Mouse (Mus musculus) frontal cortex, postnatal 25 days (tissue): Measurements from ENCODE around the gene 2310039H08Rik.
"Not testable (repeated sequence)": the region's sequence is repeated elsewhere in the genome, so short reads cannot be mapped to it uniquely, and the experiment has no call there.

Experiments used
- DNase-seq, 2 experiments: peaks; one replicate each; pipeline ENCODE4 v3.0.0; 2022; ENCODE audit warnings: low spot score in 2 of 2

The 2310039H08Rik gene

DNA sequence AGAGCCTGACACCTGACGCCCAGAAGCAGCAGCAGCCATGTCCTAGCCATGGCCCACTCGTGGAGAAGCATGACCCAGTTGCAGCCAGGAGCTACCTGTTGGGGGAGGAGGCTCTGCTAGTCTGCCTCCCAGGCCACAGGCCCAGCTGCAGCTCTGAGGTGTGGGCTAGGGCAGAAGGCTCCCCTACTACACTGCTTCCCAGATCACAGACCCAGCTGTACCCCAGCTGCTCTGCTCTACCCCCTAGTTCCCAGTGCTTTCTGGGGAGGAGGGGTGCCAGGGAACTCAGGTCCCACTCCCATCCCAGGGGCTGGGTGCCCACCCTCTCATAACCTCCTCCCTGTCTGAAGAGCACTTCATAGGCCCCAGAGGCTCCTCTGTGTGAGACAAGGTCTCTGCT is 8.9 kb upstream of the 2310039H08Rik start, which contains the start of gene Ptcra:
Gene Ptcra, minus strand, starts transcription at position 169 of the 400 bp plus-strand sequence.
- DNase-seq: no peak

DNA sequence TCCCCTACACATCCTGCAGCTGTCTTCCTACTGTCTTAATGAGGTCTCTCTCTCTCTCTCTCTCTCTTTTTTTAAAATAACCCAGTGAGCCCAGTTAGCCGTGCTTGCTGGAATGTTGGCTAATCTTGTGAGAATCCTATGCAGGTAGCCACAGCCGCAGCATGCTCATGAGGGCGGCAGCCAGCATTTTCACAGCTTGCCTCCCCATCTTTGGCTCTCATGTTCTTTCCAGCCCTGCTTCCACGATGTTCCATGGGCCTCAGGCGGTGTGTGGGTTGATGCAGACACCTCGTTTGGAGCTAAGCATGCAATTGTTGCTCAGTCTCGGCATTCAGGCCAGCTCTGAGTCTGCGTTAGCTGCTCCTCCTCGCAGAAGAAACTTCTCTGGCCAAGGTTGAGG is 7.5 kb upstream of the 2310039H08Rik start:
- peak in 1 of 2 experiments; percentile 18 for DNase-seq

DNA sequence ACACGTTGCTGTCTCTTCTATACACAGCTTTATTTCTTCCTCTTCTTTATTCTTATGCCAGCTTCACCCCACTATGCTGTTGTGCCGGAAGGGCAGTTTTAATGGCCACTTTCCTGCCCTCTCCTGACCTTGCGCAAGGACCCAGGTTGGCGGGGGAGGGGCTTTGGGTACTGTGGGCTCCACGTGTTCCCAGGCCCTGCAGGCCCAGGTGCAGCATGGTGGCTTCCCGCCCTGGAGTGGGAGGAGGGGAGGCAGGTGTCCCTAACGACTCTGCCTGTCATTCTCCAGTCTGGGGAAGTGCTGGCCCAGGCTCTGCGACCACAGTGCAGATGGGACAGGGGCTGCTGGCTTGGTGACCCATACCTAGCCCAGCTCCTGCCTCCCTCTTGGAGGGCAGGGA is 4.6 kb upstream of the 2310039H08Rik start:
- no peak for DNase-seq

DNA sequence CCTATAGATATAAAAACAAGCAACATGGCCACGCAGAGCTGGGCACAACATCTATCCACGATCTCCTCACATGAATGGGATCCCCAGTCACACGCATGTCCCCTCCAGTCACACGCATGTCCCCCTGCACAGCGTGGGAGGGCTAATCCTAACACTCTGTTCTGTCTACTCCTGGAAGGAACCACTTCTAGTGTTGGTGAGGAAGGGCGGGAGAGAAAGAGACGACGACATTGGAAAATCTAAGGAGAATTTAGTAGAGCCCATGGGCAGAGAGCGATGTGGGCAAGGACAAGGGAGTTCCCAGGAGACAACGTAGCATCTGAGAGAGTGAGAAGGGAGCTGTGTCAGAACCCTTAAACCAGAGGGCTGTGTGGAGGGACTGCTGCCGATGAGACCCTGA is 1.9 kb upstream of the 2310039H08Rik start:
- DNase-seq: no peak

DNA sequence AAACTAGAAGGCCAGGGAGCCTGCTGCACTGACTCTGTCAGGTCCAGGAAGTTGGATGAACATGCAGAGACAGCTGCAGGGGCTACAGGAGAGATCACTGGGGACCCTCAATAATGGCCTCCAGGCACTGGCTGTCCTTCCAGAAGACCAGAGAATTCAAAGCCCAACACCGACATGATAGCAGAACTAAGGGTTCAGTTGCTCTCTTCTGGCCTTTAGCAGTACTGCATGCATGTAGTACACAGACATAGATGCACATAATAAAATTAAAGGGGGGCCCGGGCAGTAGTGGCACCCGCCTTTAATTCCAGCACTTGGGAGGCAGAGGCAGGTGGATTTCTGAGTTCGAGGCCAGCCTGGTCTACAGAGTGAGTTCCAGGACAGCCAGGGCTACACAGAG is 1.4 kb upstream of the 2310039H08Rik start:
- no peak for DNase-seq

DNA sequence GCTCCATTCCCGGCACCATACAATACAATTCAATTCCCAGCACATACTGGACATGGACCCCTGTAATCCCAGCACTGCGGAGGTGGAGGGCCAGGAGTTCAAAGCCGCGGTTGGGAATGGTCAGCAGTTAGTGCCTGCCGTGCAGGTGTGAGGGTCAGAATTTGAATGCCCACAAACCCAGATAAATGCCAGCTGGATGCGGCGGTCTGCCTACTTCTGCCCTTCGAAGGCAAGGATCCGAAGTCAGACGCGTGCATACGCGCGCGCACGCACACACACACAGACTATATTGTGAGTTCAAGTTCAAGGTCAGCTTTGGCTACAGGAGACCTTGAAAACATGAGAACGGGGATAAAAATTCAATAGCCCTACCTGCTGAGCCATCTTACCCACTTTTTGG is 819 bp upstream of the 2310039H08Rik start:
- DNase-seq: no peak

DNA sequence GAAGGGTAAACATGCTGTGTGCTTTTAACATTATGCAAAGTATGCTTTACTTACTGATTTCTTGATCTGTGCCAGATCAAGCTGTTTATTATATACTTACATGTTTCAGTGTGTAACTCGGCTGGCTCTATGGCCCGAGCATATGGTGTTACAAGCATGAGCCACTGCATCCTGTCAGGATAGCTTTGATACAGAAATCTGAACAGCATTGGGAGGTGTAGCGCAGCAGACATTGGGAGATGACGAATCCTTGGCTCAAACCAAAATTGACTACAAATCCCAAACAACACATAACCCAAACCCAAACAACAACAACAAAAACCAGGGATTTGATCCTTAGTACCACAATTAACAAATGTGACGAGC is 414 bp upstream of the 2310039H08Rik start:
- no peak for DNase-seq

DNA sequence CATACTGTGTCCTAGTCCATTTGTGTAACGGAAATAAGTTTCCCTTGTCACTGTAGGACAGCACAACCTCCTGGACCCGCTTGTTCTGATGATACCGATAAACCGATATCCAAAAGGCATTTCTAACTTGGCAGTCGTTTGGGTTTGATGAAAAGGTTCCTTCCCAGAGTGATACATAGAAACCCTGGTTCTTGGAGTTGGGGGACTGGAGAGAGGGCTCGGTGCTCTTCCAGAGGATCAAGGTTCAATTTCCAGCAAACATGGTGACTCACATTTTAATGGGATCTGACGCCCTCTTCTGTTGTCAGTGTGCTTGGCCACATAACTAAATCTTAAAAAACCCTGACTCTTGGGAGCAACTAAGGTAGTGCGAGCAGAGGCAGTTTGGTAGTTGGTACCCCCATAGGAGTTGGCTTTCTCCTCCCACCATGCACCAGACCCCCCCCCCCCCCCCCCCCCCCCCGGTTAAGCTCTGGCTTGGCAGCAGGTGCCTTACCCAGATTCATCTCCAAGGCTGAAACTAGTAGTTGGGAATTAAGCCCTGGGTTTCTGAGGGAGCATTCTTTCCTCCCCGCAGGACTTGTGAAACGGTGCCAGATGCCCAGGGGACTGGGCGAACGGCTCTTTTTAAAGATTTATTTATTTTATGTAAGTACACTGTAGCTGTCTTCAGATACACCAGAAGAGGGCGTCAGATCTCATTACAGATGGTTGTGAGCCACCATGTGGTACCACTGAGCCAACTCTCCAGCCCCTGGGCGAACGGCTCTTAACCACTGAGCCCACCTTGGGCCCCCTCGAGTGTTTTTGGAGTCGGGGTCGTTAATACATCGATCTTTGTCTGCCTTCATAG is 1.1 kb downstream of the 2310039H08Rik start:
- no peak for DNase-seq

DNA sequence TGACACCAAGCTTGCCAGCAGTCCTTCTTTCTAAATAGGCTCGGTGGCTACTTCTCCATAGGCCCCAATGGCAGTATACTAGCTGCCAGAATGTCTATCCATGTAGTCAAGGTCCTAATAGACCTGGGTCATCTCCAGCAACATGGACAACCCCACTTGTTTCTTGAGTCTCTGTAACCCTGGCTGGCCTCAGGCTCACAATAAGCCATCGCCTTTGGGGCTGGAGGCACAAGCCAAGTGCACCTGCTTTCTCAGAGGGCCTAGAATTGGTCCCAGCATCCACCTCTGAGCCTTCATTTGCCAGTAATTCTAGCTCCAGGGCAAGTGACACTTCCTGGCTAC is 1.7 kb downstream of the 2310039H08Rik start:
- DNase-seq: no peak

DNA sequence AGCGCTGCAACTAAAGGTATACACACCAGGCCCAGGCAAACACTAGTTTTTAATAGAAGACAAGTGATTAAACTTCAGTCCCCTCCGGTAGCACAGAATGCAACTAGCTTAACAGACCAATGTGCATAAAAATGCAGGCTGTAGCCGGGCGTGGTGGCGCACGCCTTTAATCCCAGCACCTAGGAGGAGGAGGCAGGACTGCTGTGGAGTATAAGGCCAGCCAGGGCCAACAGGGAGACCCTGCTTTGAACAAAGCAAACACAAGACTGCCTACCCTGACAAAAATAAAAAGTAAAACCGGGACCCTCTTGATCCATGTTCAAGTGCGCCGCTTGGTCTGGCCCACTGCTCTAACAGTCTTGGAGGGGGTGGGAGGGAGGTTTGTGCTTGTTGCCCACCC is 2.6 kb downstream of the 2310039H08Rik start:
- DNase-seq: no peak

DNA sequence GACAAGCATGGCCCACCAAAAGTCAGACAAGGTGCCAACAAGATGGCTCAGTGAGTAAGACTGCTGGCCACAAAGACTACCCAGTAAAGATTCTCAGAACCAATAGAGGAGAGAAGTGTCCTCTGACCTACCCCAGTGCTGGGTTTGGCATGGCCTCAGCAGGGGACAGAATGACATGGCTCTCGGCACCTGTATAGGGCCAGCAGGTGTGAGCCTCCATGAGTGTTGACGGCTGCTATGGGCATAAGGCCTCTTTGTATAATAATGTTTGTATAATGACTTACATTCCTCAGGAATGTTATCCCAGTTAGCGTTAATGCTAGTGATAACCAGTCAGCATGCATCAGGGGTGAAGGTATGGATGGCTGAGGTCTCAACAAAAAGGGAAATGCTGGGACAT is 3.7 kb downstream of the 2310039H08Rik start:
- no peak for DNase-seq

DNA sequence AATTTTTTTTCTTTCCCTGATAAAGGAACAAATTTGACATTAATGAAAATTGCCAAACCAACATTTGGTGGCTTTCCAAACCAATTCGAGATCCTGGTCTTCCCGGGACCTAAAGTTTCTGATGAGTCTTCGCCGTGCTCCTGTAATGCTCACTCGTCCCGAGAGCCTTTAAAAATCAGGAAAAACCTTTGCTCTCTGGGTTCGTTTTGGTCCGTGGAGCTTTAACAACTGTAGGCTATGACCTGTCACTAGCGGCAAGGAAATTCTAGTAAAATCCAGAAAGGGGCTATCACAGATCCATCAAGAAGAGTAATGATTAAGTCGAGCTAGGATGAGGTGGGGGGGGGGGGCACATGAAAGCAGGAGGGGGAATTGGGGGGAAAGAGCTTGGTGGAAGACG is 9.4 kb downstream of the 2310039H08Rik start:
- no peak for DNase-seq

DNA sequence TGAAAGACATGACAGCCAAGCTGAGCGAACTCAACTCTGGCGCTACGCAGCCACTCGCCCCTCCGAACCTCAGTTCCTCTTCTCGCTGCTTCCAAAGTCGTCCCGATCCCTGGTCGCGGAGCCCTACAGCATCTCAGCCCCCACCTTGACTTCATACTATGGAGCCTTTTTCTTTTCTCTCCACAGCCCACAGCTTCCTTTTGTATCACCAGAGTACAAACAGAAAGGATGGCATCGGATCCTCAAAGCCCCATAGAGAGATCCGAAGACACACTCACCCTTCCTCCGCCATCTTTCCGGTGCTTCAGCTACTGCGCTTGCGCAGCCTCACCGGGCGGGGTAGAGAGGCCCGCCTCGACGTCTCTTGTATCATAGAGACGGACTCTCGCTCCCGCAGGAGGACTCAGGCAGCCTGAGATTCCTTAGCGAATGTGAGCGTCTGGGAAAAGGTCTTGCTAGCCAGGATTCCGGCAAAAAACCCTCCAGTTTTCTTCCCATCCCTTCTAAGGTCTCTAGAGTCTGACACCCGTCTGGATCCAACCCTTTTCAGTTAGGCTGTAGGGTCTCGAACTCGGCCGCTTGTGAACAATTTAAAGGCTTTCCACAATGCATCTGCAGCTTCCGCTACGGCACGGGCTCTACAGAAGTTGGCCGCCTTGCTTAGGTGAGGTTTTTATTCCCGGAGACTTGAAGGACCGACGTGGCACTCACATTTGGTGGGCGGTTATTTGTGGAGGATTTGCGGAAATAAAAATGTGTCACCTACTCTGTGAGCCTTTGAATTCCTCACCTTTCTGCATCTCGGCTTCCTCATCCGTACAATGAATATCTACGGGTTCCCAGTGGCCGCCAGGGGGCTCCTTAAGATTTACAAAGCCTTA is 10.1 kb downstream of the 2310039H08Rik start, which contains the start of gene Rpl7l1:
Gene Rpl7l1, minus strand, starts transcription at position 332 of the 881 bp plus-strand sequence.
- peak; percentile 71 to 86 for DNase-seq

DNA sequence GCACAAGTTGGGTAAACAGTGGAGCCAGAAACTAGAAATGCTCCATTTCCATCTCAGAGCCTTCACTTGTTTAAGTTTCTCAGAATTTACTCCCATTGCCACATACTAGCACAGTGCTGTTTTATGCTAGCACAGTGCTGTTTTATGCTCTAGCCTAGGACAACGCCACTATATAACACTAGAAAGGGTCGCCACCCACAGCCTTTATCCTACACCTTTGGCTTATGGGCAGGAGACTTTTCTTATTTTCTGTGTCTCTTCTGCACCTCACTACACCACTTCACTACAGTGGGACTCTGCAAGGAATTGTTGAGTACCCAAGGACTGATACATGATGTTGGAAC is 10.8 kb downstream of the 2310039H08Rik start:
- no peak for DNase-seq

DNA sequence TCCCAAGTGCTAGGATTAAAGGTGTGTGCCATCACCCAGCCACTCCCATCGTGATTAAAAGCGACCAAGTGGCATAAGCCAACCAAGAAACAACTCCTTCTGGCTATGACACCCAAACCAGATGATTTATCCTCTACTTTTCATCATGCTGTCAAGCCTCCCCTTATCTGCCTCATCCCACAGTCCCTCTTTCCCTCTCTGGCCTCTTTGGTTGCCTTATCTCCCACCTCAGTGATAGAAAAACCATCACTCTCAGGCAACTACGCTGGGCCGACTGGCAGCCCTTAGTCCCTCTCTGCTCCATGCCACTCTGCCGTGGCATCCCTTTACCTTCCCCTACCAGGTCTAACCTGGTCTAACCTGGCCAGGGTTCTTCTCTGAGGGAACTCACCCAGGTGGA is 14.5 kb downstream of the 2310039H08Rik start:
- DNase-seq: no peak

DNA sequence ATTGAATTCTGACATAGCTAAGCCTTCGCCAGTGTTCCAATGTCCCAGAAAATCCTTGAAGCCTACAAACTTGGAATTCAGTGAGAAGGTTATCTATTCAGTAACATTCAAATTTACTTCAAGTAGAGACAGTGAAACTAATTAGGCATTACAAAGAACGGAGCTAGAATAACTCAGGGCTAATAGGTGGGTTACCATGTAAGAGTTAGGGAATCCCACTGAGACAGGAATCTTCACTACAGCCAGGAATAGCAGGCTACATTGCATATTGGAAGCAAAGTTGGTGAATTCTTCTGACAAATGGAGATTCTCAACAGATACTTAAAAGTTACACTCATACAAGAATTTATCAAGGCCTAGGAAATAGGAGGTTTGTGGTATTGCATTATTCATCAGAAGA is 15.5 kb downstream of the 2310039H08Rik start:
- DNase-seq: not testable (repeated sequence)

DNA sequence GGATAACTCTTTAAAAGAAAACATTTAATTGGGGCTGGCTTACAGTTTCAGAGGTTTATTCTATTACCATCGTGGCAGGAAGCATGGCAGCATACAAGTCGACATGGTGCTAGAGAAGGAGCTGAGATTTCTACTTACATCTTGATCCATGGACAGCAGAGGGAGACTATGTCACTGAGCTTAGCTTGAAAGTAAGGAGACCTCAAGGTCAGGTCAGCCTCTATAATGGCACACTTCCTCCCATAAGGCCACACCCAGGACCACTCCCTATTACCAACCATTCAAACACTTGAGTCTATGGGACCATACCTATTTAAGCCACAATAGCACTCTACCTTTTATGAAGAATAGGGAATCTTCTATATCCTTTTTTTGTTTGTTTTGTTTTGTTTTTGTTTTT is 20.5 kb downstream of the 2310039H08Rik start:
- no peak for DNase-seq

DNA sequence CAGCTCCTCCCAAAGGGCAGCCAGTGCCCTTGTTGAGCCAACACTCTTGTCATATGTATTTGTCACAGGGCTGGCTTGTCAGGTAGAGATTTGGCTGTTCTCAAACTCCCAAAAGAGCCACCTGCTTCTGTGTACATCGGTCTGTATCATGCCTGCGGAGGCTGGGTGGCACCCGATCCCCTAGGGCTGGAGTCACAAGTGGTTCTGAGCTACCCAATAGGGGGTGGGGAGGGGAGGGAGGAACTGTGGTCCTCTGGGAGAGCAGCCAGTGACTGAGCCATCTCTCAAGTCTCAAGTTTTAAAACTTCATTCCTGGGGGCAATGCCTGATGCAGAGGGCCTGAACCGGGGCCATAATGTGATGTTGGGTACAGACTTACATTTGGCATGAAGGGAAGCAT is 24.3 kb downstream of the 2310039H08Rik start:
- no peak for DNase-seq

DNA sequence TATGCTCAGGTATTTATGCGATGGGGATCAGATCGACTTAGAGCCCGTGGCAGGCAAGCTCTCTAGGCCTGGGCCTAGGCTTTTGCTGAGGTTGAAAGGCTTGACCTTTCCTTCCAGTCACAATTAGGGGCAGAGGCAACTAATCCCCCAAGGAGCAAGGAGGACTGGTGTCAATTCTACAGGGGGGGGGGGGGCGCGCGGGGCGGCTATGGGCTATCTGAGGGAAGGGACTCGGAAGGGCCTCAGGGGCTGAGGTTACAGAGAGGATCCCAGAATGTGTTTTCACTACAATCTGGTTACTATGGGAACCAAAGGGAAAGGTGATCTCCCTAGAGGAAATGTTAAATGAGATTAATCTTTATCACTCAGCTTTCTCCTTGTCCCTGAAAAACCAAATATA is 25.0 kb downstream of the 2310039H08Rik start:
- DNase-seq: no peak

DNA sequence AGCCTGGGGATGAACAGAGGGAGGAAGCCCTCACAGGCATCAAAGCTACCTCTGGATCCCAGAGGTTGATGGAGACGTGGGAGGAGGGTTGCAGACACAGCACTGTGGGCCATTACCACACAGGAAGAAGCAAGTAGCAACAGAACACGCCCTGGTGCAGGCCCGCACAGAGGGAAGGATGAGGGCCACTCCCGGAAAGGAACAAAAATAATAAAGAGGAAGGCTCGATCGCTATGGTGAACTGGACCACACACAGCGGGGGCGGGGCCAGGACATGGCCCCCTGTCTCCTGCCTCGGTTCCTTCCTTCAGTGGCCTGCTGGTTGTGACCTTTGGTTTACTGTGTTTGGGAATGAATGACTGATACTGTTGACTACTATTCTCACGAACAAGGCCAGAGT is 27.2 kb downstream of the 2310039H08Rik start:
- DNase-seq: no peak

DNA sequence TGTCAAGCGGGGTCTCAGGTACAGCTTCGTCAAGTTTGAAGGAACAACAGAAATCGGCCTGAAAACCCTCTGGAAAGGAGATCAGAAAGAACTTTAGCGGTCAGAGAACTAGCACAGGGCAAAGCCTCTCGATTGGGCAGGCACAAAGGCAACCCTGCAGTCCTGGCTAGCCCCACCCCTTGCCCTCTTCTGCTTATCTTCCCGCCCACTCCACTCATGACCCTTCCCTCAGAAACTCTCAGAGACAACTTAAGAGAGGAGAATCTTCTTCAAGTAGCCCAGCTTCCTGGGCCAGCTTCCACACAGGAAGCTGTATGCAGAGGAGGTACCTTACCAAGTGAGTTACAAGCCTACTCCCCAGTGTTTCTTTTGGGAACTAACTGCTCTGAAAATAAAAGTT is 29.3 kb downstream of the 2310039H08Rik start:
- no peak for DNase-seq

DNA sequence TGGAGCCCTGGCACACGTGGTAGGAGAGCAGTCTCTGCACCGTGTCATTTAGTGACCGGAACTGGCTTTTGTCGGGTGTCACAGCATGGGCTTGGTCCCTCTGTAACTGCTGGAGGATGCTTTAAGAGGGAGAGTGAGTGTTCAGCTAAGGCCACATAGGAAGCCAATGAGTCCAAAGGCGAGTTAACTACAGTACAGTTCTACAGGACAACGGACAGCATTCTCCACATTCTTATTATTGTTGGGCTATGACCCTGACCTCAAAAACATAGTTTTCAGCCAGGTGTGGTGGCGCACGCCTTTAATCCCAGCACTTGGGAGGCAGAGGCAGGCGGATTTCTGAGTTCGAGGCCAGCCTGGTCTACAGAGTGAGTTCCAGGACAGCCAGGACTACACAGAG is 35.9 kb downstream of the 2310039H08Rik start:
- DNase-seq: no peak
